Mouse (Mus musculus): Measurements from ENCODE around the gene Sun1. TPM values are rescaled to one million over a fixed set of nuclear protein-coding genes. Genes with fewer than 3 reads are reported as not detected.
A peak's percentile ranks its signal among the peaks of the same experiment; 100 is the strongest.

Gene Sun1
- polyA plus RNA-seq, 1 experiment from 2014 or later, result 43.6 TPM

DNA sequence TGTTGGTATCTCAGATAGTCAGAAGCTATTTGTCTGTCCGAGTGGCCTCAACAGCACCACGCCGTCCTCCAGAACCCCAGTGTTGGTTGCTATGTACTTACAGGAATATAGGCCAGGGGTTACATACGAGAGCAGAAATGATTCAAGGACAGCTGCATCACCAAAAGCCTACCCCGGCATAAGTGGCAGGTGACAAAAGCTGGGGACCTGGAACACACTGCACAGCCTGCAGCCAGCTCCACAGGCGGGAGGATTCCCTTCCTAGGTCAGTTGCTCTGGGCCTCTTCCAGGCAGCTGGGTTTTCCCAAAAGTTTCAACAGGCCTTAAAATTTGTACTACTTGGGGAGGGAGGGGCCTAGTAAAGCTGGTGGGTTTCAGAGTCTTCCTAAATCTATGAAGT lies 55.3 kb downstream of the Sun1 start:
- Histone ChIP-seq H3K36me3 (peaks cover 11% of the 10 kb centered on the region), H3K4me2 (no peak overlapping the region), H3K4me3 (no peak overlapping the region), H3K9me3 (no peaks in the 10 kb centered on the region), H3K9ac (0 out of 2 replicates have a peak overlapping the region, but pooled peaks have one; percentile 55), H3K27me3 (no peaks in the 10 kb centered on the region), H3K4me1 (replicated peaks) (peaks cover 48% of the 10 kb centered on the region), H3K27ac (no peak overlapping the region)
- ATAC-seq (ENCODE audit: low FRiP score), result no peak
- WGBS, result 90% methylated on average over 6 of the region's 6 CpGs

DNA sequence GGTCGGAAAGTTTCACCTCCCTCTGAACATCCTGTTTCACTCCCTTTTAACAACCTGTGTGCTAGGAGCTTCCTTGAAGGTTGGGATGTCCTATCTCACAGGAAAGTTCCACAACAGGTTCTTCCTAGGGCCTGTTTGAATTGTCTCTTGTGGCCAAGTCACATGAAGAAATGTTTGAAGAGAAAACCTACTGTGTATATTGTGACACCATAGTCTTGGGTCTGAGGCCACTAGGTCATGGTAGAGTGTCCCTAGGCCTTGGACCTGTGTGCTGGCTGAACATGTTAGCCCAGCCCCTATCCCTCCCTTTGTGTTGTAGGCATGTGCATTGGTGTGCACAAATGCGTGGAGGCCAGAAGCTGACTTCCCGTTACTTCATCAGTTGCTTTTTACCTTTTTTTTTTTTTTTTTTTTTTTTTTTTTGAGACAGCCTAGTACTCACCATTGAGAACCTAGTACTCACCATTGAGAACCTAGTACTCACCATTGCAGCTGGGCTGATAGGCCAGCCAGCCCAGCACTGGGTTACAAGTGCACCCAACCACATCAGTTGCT lies 55.9 kb downstream of the Sun1 start:
- Histone ChIP-seq H3K4me3 (no peak overlapping the region), H3K27ac (no peak overlapping the region), H3K36me3 (peaks cover 15% of the 10 kb centered on the region), H3K4me1 (replicated peaks) (peaks cover 48% of the 10 kb centered on the region), H3K9ac (no peak overlapping the region), H3K9me3 (no peaks in the 10 kb centered on the region), H3K4me2 (no peak overlapping the region), H3K27me3 (no peaks in the 10 kb centered on the region)
- 96% methylated on average over 3 of the region's 3 CpGs for WGBS
- no peak for ATAC-seq (ENCODE audit: low FRiP score)

- no peaks in the 10 kb centered on the region for H3K9me3 ChIP-seq
- no peaks in the 10 kb centered on the region for H3K27me3 ChIP-seq
- 100% methylated on average over 1 of the region's 1 CpGs for WGBS
- no peak overlapping the region for H3K4me3 ChIP-seq
- no peak overlapping the region for H3K9ac ChIP-seq
- no peak for ATAC-seq (ENCODE audit: low FRiP score)
- peaks cover 24% of the 10 kb centered on the region for H3K36me3 ChIP-seq
- no peak overlapping the region for H3K27ac ChIP-seq
- peaks cover 43% of the 10 kb centered on the region for H3K4me1 ChIP-seq (replicated peaks)
- no peak overlapping the region for H3K4me2 ChIP-seq
Observed at GRCm38 (mm10) chr5:139257265-139257664, 56.8 kb downstream of the Sun1 start.

DNA sequence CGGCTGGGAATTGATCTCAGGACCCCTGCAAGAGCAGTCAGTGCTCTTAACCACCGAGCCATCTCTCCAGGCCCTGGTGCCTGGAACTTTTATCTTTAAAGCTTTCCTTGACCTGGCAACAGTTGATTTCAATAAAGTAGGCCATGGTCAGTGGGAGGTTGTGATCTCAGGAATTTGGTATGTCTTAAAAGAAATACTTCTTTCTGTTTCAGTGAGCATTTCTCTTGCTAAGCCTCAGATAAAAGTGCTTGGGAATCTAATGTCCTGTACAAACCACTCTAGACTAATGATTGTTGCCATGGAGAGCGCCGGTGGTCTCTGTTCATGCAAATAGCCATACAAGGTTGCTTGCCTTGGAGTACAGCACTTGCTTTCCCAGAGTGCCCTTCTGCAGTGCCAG lies 57.4 kb downstream of the Sun1 start:
- Histone ChIP-seq H3K4me3 (no peak overlapping the region), H3K36me3 (peaks cover 30% of the 10 kb centered on the region), H3K9me3 (no peaks in the 10 kb centered on the region), H3K27ac (0 out of 2 replicates have a peak overlapping the region, but pooled peaks have one; percentile 12), H3K4me1 (replicated peaks) (peaks cover 43% of the 10 kb centered on the region), H3K27me3 (no peaks in the 10 kb centered on the region), H3K9ac (no peak overlapping the region), H3K4me2 (no peak overlapping the region)
- 70% methylated on average over 4 of the region's 4 CpGs for WGBS
- ATAC-seq (ENCODE audit: low FRiP score), result no peak

DNA sequence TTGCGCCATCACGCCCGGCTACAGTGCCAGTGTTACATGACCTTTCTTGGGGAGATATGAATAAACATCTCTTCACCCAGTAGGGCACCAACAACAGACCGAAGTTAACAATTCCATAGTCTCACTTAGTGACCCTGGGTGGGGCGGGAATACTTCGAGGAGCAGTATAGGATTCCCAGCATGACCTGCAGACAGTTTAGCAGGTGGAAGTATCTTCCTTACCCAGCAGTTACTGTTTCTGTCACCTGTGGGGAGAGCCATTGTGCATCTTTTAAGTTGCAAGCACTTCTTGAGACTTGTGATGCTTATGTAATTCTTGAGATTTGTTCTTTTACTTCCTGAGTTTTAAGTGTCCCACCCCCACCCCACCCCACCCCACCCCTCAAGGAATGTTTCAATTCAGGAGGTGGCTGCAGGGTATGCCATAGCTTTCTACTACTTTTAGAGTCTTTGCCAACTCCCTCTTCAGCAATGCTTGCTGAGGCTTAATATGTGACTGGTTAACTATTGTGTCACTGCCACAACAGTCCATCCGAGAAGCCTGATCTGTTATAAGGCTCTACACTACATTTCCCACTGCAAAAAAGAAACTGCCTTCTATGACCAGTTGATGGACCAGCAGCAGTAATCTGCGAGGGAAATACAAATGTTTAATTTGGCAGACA lies 58.1 kb downstream of the Sun1 start:
- Histone ChIP-seq H3K36me3 (peaks cover 37% of the 10 kb centered on the region), H3K9me3 (no peaks in the 10 kb centered on the region), H3K27me3 (no peaks in the 10 kb centered on the region), H3K4me2 (no peak overlapping the region), H3K27ac (no peak overlapping the region), H3K4me3 (no peak overlapping the region), H3K9ac (no peak overlapping the region), H3K4me1 (replicated peaks) (peaks cover 36% of the 10 kb centered on the region)
- WGBS, result 94% methylated on average over 8 of the region's 8 CpGs
- ATAC-seq (ENCODE audit: low FRiP score), result no peak

DNA sequence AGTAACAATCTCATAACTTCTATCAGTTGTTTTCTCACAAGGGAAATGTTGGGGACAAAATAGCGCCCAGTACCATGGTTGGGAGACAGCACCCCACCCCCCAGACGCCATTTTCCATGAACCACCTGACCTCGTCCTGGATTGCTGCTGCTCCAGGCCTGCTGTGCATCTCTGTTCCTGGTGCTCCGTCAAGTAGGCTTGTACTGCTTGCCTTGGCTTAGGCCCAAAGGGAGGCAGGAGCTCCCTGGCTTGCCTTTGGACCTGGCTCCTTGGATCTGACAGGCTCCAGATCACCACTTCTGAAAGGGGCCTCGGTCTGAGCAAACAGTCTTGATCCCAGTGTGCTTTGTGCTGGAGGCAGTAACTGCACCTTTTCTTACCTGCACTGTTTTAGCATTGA lies 59.4 kb downstream of the Sun1 start:
- no peak for ATAC-seq (ENCODE audit: low FRiP score)
- Histone ChIP-seq H3K36me3 (peaks cover 50% of the 10 kb centered on the region), H3K4me3 (no peak overlapping the region)

GRCm38 (mm10) chr5:139261403-139261802 lies 61.0 kb downstream of the Sun1 start:
- Histone ChIP-seq H3K27me3 (no peaks in the 10 kb centered on the region), H3K9me3 (no peaks in the 10 kb centered on the region), H3K9ac (no peak overlapping the region), H3K36me3 (peaks cover 62% of the 10 kb centered on the region), H3K4me3 (no peak overlapping the region), H3K4me2 (no peak overlapping the region), H3K27ac (no peak overlapping the region), H3K4me1 (replicated peaks) (0 out of 2 replicates have a peak, but pooled peaks cover 8% of the 10 kb centered on the region)
- ATAC-seq (ENCODE audit: low FRiP score), result no peak
- 95% methylated on average over 4 of the region's 4 CpGs for WGBS

More for the DNA sequence above, 59.4 kb downstream of the Sun1 start:
- no peak overlapping the region for H3K4me2 ChIP-seq
- peaks cover 23% of the 10 kb centered on the region for H3K4me1 ChIP-seq (replicated peaks)
- H3K9me3 ChIP-seq, result no peaks in the 10 kb centered on the region
- no peak overlapping the region for H3K9ac ChIP-seq
- WGBS, result 90% methylated on average over 5 of the region's 5 CpGs
- no peaks in the 10 kb centered on the region for H3K27me3 ChIP-seq
- H3K27ac ChIP-seq, result no peak overlapping the region

DNA sequence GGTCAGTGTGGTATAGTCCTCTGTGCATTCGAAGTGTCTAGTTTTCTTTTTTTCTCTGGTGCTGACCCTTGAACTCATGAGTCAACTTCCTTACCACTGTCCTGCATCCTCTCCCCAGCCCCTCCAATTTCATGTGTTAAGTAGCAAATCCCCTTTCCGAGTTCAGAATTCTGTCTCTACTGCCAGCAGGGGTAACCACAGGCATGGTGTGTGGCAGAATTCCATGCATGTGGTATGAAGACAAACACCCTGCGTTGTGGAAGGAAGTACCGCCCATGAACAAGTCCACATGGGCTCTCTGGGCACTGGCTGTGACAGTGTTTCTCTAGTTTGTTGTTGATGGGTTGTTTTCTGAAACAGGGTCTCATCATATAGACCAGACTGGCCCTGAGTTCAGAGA lies 67.2 kb downstream of the Sun1 start:
- ATAC-seq (ENCODE audit: low FRiP score), result no peak
- H3K4me3 ChIP-seq, result no peak overlapping the region
- WGBS, result 91% methylated on average over 4 of the region's 4 CpGs
- H3K27me3 ChIP-seq, result no peaks in the 10 kb centered on the region
- H3K36me3 ChIP-seq, result peaks cover 70% of the 10 kb centered on the region
- H3K4me2 ChIP-seq, result no peak overlapping the region
- peaks cover 20% of the 10 kb centered on the region for H3K4me1 ChIP-seq (replicated peaks)
- H3K9ac ChIP-seq, result no peak overlapping the region
- H3K27ac ChIP-seq, result no peak overlapping the region
- no peaks in the 10 kb centered on the region for H3K9me3 ChIP-seq

GRCm38 (mm10) chr5:139270806-139271521 lies 70.5 kb downstream of the Sun1 start:
- no peaks in the 10 kb centered on the region for H3K27me3 ChIP-seq
- 63% methylated on average over 16 of the region's 16 CpGs for WGBS
- ATAC-seq (ENCODE audit: low FRiP score), result no peak
- peaks cover 37% of the 10 kb centered on the region for H3K36me3 ChIP-seq
- H3K4me3 ChIP-seq, result no peak overlapping the region
- H3K9ac ChIP-seq, result no peak overlapping the region
- peak overlapping the region; percentile 58 for H3K27ac ChIP-seq
- H3K9me3 ChIP-seq, result no peaks in the 10 kb centered on the region
- no peak overlapping the region for H3K4me2 ChIP-seq
- peaks cover 20% of the 10 kb centered on the region for H3K4me1 ChIP-seq (replicated peaks)

DNA sequence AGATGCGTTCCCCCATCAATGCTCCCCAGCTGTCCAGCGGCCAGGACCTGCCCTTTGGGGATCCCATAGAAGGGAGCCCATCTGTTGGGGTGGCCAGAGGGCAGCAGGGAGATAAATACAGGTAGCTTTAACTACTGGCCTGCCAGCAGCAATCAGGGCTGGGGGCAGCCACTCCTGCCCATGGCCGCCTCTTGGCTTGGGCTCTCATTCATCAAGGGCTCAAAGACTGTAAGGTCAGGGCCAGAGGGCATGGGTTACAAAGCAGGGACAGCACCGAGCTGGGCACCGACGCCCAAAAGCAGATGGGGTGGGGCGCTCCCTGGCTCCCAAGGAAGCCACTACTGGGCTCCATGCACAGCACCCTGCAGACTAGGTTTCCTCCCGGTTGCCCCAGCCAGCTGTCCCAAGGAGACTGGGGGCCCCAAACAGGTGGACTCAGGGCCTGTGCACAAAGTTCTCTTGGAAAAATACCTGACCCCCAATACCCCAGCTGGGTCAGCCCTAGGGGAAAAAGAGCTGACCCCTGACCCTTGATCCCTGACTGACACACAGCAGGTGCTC lies 71.6 kb downstream of the Sun1 start:
- H3K36me3 ChIP-seq, result peaks cover 26% of the 10 kb centered on the region
- peaks cover 20% of the 10 kb centered on the region for H3K4me1 ChIP-seq (replicated peaks)
- H3K4me3 ChIP-seq, result no peak overlapping the region
- WGBS, result 36% methylated on average over 8 of the region's 8 CpGs
- no peak overlapping the region for H3K27ac ChIP-seq
- H3K27me3 ChIP-seq, result no peaks in the 10 kb centered on the region
- H3K9ac ChIP-seq, result 0 out of 2 replicates have a peak overlapping the region, but pooled peaks have one; percentile 46
- H3K9me3 ChIP-seq, result no peaks in the 10 kb centered on the region
- ATAC-seq (ENCODE audit: low FRiP score), result no peak
- no peak overlapping the region for H3K4me2 ChIP-seq

DNA sequence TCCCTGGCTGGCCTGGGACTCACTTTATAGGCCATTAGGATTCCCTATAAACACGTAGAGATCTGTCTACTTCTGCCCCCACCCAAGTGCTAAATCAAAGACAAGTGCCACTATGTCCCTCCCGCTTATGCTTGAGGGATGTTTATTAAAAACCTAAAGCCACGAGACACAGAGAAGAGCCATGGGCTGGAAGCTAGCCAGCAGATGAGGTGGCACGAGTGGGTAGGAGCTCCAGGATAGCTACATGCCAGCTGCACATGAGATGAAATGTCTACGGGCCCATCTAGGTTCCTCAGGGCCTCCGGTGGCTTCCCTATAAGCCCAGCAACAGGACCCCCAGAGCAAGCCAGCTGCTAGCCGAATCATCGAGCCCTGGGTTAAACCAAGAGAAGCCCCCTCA lies 76.8 kb downstream of the Sun1 start:
- Histone ChIP-seq H3K27ac (no peak overlapping the region), H3K4me1 (replicated peaks) (peaks cover 6% of the 10 kb centered on the region), H3K9me3 (no peaks in the 10 kb centered on the region), H3K27me3 (no peaks in the 10 kb centered on the region; the same call in 1 of the 2 replicates), H3K36me3 (peaks cover 6% of the 10 kb centered on the region; the same call in 1 of the 2 replicates), H3K4me2 (no peak overlapping the region), H3K9ac (no peak overlapping the region), H3K4me3 (no peak overlapping the region)
- no peak for ATAC-seq (ENCODE audit: low FRiP score)
- WGBS, result 79% methylated on average over 8 of the region's 8 CpGs

DNA sequence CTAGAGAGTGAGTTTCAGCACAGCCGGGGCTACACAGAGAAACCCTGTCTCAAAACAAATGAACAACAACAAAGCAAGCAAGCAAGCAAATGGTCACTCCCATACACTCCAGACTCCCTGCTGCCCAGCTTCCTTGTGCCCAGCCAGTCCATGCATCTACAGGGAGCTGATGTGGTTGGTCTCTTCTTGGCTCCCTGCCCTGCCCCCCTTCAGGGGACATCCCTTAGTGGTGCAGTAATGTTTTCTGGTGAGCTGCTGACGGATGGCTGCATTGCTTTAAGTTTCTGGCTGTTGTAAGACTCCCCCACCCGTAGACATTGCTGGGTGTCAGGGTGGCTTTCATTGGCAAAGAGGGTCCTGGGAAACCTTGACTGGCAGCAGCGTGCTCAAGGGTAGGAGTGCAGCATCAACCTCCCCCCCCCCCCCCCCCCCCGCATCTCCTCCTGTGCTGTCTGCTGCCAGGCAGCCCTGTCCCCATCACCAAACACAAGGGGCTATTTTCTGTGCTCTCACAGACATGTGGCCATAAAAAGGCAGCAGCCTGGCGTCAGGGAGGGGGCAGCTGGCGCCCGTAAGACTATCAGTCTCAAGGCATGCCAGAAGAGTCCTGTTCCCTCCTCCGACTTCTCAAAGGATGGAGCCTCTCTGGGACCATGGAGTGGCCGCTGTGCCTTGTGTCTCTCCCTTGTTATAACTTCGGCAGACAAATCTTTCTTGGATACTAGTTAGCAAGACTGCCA lies 81.1 kb downstream of the Sun1 start:
- H3K4me3 ChIP-seq, result no peak overlapping the region
- peaks cover 15% of the 10 kb centered on the region; the same call in 1 of the 2 replicates for H3K36me3 ChIP-seq
- 49% methylated on average over 11 of the region's 11 CpGs for WGBS
- peaks cover 3% of the 10 kb centered on the region for H3K4me1 ChIP-seq (replicated peaks)
- no peak overlapping the region for H3K4me2 ChIP-seq
- no peaks in the 10 kb centered on the region for H3K9me3 ChIP-seq
- H3K27ac ChIP-seq, result no peak overlapping the region
- peak; percentile 37; the same call in 1 of the 2 replicates for ATAC-seq (ENCODE audit: low FRiP score)
- H3K27me3 ChIP-seq, result no peaks in the 10 kb centered on the region; the same call in 1 of the 2 replicates
- H3K9ac ChIP-seq, result no peak overlapping the region

All from hindbrain, embryonic 13.5 days (tissue).